Mouse (Mus musculus) brain, embryonic 14.5 days (tissue): ENCODE data around the gene Capn7.

Experiments
- CTCF ChIP-seq: fragments of 200-500 bp; IDR thresholded peaks from 2 replicates; pipeline ENCODE4 v1.5.1; 2012; ENCODE audit warnings: inconsistent platforms, mild to moderate bottlenecking, moderate library complexity, borderline replicate concordance; ENCODE audit not compliant: insufficient read depth, insufficient read length; ENCODE audit errors: extremely low read depth
- POLR2A ChIP-seq: fragments of 200-500 bp; IDR thresholded peaks from 2 replicates; pipeline ENCODE4 v1.6.1; 2012; ENCODE audit warnings: mild to moderate bottlenecking, inconsistent platforms, borderline replicate concordance; ENCODE audit not compliant: poor library complexity, insufficient read depth, insufficient read length, severe bottlenecking; ENCODE audit errors: extremely low read depth

- TF ChIP-seq POLR2A (no peak), CTCF (peak; percentile 68)
Observed at GRCm38 (mm10) chr14:31385977-31386697, 49.7 kb downstream of the Capn7 start.
